Mouse (Mus musculus) cerebellum, postnatal 10 days (tissue): ENCODE results near the gene Zbtb34.

Experiments used
- DNase-seq, 2 experiments: peaks; one replicate each; pipeline ENCODE4 v3.0.0; 2021; ENCODE audit warnings: mixed read lengths in 2 of 2

Zbtb34 gene

DNA sequence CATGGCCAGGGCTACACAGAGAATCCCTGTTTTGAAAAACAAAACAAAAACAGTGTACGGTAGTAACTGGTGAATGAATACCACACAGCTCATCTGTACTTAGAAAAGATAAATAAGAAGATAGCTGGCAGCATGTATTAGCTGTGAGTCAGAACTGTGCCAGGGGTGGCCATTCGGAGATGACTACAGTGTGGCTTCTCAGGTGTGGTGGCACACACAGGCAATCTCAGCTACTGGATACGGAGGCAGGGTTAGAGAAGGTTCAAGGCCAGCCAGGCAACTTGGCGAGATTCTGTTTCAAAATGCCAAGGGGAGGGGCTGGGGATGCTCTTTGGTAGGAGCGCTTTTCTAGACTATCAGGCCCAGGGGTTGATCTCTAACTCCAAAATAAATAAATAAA is 14.6 kb upstream of the Zbtb34 start:
- no peak for DNase-seq

GRCm38 (mm10) chr2:33444862-33445261 is 13.7 kb upstream of the Zbtb34 start:
- DNase-seq, result no peak

- DNase-seq, result peak; percentile 79 to 86
Observed at GRCm38 (mm10) chr2:33444358-33444757, 13.2 kb upstream of the Zbtb34 start.

DNA sequence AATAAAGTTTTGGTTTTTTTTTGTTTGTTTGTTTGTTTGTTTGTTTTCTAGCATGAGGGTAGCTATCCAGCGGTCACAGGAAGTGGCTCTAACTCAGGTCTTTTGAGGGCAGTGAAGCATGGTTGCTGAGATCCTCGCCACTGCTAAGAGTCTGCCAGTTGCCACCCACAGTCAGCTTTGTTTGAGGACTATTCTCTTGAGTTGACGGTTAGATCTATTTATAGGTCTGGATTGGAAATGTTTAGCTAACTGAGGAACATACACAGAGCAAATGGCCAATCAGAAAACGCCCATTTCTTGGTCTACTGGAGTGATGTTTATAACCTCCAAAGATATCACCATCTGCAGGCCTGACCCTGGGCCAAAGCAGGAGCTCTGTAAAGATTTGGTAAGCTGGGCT is 11.6 kb upstream of the Zbtb34 start:
- no peak for DNase-seq

DNA sequence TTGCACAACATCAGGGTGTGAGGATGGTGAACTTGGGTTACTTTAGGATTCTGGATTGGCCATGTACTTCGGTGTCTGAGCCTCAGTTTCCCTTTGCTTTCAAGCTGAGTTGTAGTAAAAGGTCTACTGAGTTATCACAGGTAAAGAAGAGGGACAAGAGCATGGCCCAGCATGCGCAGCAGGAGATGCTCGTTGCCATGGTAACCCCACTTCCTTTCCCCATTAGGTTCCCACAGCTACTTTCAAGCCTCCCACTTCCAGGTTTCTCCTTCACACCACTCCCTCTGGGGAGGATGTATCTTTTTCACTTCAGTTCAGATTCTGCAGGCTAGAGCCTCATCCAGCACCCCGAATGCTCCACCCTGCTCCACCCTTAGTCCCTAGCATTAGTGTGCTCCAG is 9.8 kb upstream of the Zbtb34 start:
- peak in 1 of 2 experiments; percentile 33 for DNase-seq

- no peak for DNase-seq
Observed at GRCm38 (mm10) chr2:33439980-33440670, 9.0 kb upstream of the Zbtb34 start.

DNA sequence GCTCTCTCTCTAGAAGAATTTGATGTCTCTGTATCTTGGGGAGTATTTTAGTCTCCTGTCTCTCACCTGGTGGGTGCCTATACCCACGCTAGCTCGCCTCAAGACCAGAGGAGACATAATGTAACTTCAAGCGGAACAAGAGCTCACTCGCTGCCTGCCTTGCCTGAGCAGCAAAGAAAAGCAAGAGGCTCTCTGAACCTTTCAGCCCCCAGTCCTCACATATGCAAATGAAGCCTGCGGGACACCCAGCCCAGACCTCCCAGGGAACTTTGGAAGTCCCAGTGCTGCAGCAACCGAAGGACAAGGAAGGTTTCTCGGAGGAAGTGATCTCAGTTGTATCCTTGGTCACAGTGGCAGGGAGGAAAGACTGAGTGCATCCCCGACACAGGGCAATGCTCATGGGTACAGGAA is 8.4 kb upstream of the Zbtb34 start:
- no peak for DNase-seq

GRCm38 (mm10) chr2:33438377-33438776 is 7.3 kb upstream of the Zbtb34 start:
- no peak for DNase-seq

- no peak for DNase-seq
Observed at GRCm38 (mm10) chr2:33437184-33437583, 6.1 kb upstream of the Zbtb34 start.

GRCm38 (mm10) chr2:33436035-33436580 is 5.0 kb upstream of the Zbtb34 start:
- DNase-seq, result peak in 1 of 2 experiments; percentile 23

DNA sequence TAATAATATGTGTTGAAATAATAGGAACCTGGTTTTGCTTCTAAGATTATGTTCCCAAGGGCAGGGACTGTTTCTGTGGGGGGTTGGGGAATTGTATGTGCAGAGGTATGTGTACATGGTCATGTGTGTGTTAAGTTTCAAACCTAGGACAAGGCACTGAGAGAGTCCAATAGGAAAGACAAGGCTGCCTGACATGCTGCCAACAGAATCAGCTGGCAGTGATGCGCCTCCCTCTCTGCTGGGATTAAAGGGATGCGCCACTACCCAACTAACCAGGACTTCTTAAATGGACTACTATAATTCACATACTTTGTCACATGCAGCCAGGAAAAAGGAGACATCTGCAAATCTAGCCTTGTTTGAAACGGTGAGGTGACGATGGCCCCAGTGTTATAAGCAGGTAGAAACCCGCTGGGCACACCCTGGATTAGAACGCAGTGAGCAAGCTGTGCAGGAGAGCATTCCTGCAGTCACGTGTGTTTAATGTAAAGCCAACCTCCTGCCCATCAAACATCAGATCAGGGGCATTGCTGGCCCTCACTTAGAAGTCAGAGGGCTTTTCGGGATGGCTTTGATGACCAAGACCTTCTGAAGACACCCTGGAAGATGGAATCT is 4.0 kb upstream of the Zbtb34 start:
- DNase-seq, result peak; percentile 64 to 67

GRCm38 (mm10) chr2:33432877-33433276 is 1.8 kb upstream of the Zbtb34 start:
- peak; percentile 75 to 78 for DNase-seq

GRCm38 (mm10) chr2:33430081-33430770 is 898 bp downstream of the Zbtb34 start:
- no peak for DNase-seq

GRCm38 (mm10) chr2:33429339-33429738 is 1.8 kb downstream of the Zbtb34 start:
- peak in 1 of 2 experiments; percentile 27 for DNase-seq

- no peak for DNase-seq
Observed at GRCm38 (mm10) chr2:33426640-33427398, 4.3 kb downstream of the Zbtb34 start.

- DNase-seq, result no peak
Observed at GRCm38 (mm10) chr2:33417454-33417853, 13.7 kb downstream of the Zbtb34 start.

- no peak for DNase-seq
Observed at GRCm38 (mm10) chr2:33414019-33414418, 17.1 kb downstream of the Zbtb34 start.

DNA sequence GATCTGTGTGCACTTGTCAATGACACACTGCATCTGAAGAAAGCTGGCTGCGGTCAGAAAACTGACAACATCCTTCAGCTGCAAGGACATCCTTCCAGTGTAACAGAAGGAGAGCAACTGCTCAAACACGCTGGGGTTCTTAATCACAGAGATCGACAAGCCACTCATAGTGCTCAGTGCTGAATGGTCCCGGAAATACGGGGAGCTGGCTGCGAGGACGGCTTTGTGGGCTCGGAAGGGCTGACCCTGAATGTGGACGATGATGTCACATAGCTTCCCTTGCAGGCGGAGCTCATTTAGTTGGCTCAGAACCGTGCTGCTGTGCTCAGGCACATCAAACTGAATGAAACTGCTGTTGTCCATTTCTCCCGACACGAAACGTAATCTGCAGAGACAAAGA is 19.0 kb downstream of the Zbtb34 start:
- no peak for DNase-seq

- DNase-seq, result no peak
Observed at GRCm38 (mm10) chr2:33403511-33404003, 27.6 kb downstream of the Zbtb34 start.

DNA sequence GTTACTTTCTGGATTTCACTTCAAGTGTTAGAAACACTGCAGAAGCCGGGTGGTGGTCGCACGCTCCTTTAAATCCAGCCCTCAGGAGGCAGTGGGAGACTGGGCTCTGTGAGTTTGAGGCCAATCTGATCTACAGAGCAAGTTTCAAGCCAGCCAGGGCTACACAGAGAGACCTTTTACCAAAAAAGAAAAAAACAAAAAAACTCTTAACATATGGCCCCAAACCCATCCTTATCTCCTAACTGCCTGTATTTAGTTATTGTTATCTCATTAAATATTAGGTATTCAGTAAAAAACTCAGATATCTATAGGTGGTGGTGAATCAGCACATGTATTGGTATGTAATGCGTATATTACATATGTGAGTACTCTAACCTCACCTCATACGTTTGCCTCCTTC is 28.5 kb downstream of the Zbtb34 start:
- DNase-seq, result no peak

GRCm38 (mm10) chr2:33402236-33402635 is 28.9 kb downstream of the Zbtb34 start:
- DNase-seq, result peak; percentile 80 to 81

GRCm38 (mm10) chr2:33401217-33401616 is 29.9 kb downstream of the Zbtb34 start:
- peak; percentile 74 to 79 for DNase-seq

DNA sequence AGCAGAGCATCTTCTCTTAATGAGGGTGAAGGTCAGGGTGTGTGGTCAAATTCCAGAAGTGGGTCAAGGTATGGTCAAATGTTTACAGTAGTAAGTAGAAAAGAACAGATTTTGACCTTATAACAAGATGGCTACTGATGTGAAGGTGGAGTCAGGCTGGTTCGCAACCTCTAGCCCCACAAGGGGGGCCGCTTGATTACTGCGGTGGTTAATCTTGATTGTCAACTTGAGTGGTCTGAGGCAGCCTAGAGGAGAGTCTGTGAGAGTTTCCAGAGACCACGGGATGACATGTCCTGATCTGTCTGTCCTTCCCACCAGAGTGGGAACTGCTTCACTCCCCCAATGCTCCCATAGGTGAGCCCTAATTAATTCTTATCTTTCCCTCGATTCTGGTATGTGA is 30.6 kb downstream of the Zbtb34 start:
- DNase-seq, result no peak
